Mouse (Mus musculus) heart, adult 10 weeks (tissue): ENCODE measurements around the gene Aicda. TPM values are rescaled to one million over a fixed set of nuclear protein-coding genes. Genes with fewer than 3 reads are reported as not detected.

Experiments used
- polyA plus RNA-seq: library from polyadenylated mRNA; stranded (reverse); fragments of 350-450 nt; fragmentation: Illumina TruSeq; extraction: RNeasy Lipid Tissue Mini Kit (QIAGEN cat#74804); gene quantifications from one replicate; pipeline ENCODE4 v1.2.3, GENCODE M21; 2014; ENCODE audit warnings: low read depth, low replicate concordance

Gene Aicda
- not detected for polyA plus RNA-seq

DNA sequence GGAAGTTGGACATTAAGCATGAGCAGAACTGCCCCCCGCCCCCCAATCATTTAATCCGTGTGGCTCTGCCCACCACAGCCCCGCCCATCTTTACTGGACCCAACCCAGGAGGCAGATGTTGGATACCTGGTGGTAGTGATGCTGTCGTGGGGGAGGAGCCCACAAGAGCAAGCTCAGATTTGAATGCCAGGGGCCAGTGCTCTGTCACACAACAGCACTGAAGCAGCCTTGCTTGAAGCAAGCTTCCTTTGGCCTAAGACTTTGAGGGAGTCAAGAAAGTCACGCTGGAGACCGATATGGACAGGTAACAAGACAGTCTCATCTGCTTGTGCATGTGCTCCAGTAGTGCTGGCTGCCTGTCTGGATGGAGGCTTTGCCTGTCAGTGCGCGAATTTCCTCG, at the start of gene Aicda:
Gene Aicda (plus strand): TSS at position 196 of the 400 bp plus-strand sequence.

DNA sequence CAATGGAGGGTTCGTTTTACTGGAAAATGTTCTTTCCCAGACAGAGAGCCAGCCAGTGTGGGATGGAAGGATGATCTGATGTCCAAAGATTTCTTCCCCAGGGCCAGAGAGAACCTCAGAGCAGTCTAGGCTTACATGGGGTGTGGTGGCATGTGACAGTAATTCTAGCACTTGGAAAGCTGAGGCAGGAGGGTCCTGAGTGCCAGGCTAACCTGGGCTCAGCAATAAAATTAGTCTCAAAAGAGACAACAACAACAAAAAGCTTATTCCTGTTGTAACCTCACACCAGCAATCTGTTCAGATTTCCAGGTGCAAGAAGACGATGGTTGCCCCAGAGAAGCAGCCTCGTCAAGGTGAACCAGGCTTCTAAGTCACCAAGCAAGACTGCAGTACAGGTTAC, 48.1 kb upstream of the Aicda start, which contains the start of gene Mfap5:
Gene Mfap5 (plus strand): TSS at position 301 of the 400 bp plus-strand sequence.

DNA sequence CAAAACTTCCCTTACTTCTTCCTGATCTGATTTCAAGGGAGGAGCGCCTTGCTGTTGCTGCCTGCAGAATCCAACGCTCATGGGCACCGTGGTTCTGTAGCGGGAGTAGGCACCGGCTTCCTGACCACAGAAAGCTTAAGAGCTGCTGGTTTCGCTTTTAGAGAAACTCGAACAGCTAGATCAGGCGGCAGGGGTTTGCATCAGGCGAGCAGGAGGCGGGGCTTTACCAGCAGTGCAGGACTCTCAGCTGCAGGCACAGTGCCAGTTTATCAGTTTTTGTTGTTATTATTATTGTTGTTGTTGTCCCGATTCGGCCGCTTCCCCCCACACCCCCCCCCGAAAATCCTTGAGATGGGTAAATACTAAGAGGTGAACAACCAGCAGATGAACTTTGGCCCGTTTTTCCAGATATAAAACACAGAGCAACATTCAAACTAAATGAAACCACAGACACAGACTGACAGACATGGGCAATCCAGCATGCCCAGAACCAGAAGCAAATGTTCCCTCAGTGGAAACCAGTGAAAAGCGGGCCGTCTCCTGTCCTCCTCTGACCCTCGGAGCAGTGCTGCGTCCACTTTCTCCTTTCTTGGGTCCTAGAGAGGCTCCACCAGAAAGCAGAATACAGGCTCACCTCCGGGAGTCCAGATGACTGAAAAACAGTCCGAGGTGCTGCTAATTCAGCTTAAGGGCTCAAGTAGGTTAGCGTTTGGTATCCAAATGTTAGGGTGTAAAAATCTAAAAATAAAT, 48.8 kb downstream of the Aicda start, which contains the start of gene Apobec1:
Gene Apobec1 (minus strand): TSS at position 203 of the 750 bp plus-strand sequence.

DNA sequence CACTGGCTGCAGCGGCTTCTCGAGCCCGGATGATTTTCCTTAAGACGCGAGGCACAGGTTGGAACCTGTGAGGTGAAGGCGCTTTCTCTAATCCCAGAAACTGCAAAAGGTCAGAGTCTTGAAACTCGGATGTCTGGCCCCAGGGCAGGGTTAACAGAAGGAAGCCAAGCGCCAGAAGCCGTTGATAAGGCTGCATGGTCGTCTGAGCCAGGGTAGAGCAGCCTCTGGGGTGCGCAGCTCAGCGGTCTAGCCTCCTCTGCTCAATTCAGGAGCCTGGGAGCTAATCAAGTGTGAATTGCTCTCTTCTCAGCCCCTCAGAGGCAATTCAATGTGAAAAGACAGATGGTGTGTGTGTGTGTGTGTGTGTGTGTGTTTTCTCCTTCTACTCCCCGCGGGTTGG, 56.2 kb downstream of the Aicda start, which contains the start of gene Gdf3:
Gene Gdf3 (minus strand): TSS at position 317 of the 400 bp plus-strand sequence.

Other genes with a start within 250 kb of the Aicda start
- 57.9 TPM for gene M6pr, start 245.1 kb upstream of the Aicda start, polyA plus RNA-seq
- gene Phc1, start 213.2 kb upstream of the Aicda start, polyA plus RNA-seq = 9.5 TPM
- gene Rimklb, start 55.0 kb upstream of the Aicda start, polyA plus RNA-seq = not detected
- 39.5 TPM for gene Mfap5, start 48.0 kb upstream of the Aicda start, polyA plus RNA-seq
- gene Apobec1, start 48.6 kb downstream of the Aicda start, polyA plus RNA-seq = 6.9 TPM
- not detected for gene Gdf3, start 56.3 kb downstream of the Aicda start, polyA plus RNA-seq
- gene Dppa3, start 72.6 kb downstream of the Aicda start, polyA plus RNA-seq = not detected
- not detected for gene Nanog, start 153.7 kb downstream of the Aicda start, polyA plus RNA-seq
- 1.7 TPM for gene Slc2a3, start 247.8 kb downstream of the Aicda start, polyA plus RNA-seq